Mouse (Mus musculus) inflammation-experienced regulatory T-cells, adult 6 months (primary cell): ENCODE results near the gene Upk3bl. TPM values are rescaled to one million over a fixed set of nuclear protein-coding genes. Genes with fewer than 3 reads are reported as not detected.

Experiments used
- ATAC-seq: one replicate; pipeline ENCODE4 v1.8.0; 2017
- polyA plus RNA-seq, 3 experiments: library from polyadenylated mRNA; unstranded; fragments of 100-300 nt; shearing (Covaris generic); gene quantifications; one replicate each; pipeline ENCODE4 v1.2.1; 2017

Gene Upk3bl
- polyA plus RNA-seq, result not detected

GRCm38 (mm10) chr5:136054301-136055077 lies at the start of gene Upk3bl:
TSS of gene Upk3bl (plus strand) at chr5:136054492.
- no peak for ATAC-seq

GRCm38 (mm10) chr5:136004537-136004936 lies 49.8 kb upstream of the Upk3bl start:
- no peak for ATAC-seq

- no peak for ATAC-seq
These were observed 46.5 kb upstream of the Upk3bl start for GRCm38 (mm10) chr5:136007745-136008144.

- no peak for ATAC-seq
These were observed 39.4 kb upstream of the Upk3bl start for GRCm38 (mm10) chr5:136014877-136015276.

- ATAC-seq, result no peak
These were observed 38.7 kb upstream of the Upk3bl start for GRCm38 (mm10) chr5:136015586-136015985.

- ATAC-seq, result no peak
These were observed 38.0 kb upstream of the Upk3bl start for GRCm38 (mm10) chr5:136016014-136016876.

GRCm38 (mm10) chr5:136017262-136017661 lies 37.0 kb upstream of the Upk3bl start:
- no peak for ATAC-seq

- ATAC-seq, result no peak
These were observed 35.6 kb upstream of the Upk3bl start for GRCm38 (mm10) chr5:136018726-136019125.

- ATAC-seq, result no peak
These were observed 34.4 kb upstream of the Upk3bl start for GRCm38 (mm10) chr5:136019907-136020306.

GRCm38 (mm10) chr5:136025712-136026111 lies 28.6 kb upstream of the Upk3bl start:
- no peak for ATAC-seq

- no peak for ATAC-seq
These were observed 27.4 kb upstream of the Upk3bl start for GRCm38 (mm10) chr5:136026859-136027258.

GRCm38 (mm10) chr5:136027612-136028311 lies 26.5 kb upstream of the Upk3bl start:
- ATAC-seq, result no peak

GRCm38 (mm10) chr5:136034868-136035267 lies 19.4 kb upstream of the Upk3bl start:
- ATAC-seq, result no peak

GRCm38 (mm10) chr5:136035285-136035684 lies 19.0 kb upstream of the Upk3bl start:
- ATAC-seq, result no peak

- ATAC-seq, result no peak
These were observed 17.6 kb upstream of the Upk3bl start for GRCm38 (mm10) chr5:136036667-136037066.

- no peak for ATAC-seq
These were observed 15.8 kb upstream of the Upk3bl start, which contains the start of gene Upk3b for GRCm38 (mm10) chr5:136038258-136039214. TSS of gene Upk3b (plus strand) at chr5:136038496.

GRCm38 (mm10) chr5:136040210-136040609 lies 14.1 kb upstream of the Upk3bl start:
- no peak for ATAC-seq

GRCm38 (mm10) chr5:136041260-136041659 lies 13.0 kb upstream of the Upk3bl start:
- ATAC-seq, result no peak

GRCm38 (mm10) chr5:136041666-136042065 lies 12.6 kb upstream of the Upk3bl start:
- ATAC-seq, result no peak

- no peak for ATAC-seq
These were observed 9.4 kb upstream of the Upk3bl start for GRCm38 (mm10) chr5:136044865-136045264.

- no peak for ATAC-seq
These were observed 8.9 kb upstream of the Upk3bl start for GRCm38 (mm10) chr5:136045408-136045807.

- peak; percentile 50 for ATAC-seq
These were observed 8.3 kb upstream of the Upk3bl start for GRCm38 (mm10) chr5:136045987-136046386.
